Mouse (Mus musculus) liver, postnatal 0 days (tissue): ENCODE data around the gene Vti1a.

ENCODE experiments used
- CTCF ChIP-seq: sonication (generic); IDR thresholded peaks from 2 replicates; pipeline ENCODE4 v1.5.1; 2016; ENCODE audit warnings: antibody characterized with exemption, low read depth
- EP300 ChIP-seq: IDR thresholded peaks from 2 replicates; pipeline ENCODE4 v1.6.1; 2016; ENCODE audit warnings: antibody characterized with exemption, low read depth, mild to moderate bottlenecking

DNA sequence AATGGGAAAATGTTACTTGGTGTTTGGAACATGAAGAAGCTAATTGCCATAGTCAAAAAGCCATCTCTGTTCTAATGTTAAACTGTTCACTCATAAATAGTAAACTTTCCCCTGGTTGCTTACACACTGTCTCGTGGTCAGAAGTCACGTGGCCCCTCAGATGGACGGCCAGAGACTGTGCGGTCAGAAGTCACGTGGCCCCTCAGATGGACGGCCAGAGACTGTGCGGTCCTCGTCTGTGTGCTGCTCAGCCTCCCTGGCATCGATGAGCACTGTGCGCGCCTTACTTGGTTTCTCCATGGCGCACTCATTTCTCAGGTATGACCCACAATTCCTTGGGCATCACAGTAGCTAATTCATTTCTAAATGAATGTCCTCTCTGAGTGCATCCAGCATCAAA, 20.3 kb downstream of the Vti1a start:
- TF ChIP-seq CTCF (no peak), EP300 (no peak)
